Mouse (Mus musculus): ENCODE data around the gene Iqschfp.

GRCm38 (mm10) chr3:68630261-68630660 lies 738.2 kb downstream of the Iqschfp start:
- TF ChIP-seq CTCF (IDR thresholded peaks at IDR 0.05; ENCODE audit: borderline replicate concordance, extremely low read depth, insufficient read depth, insufficient read length) (no peak), POLR2A (IDR thresholded peaks at IDR 0.05; ENCODE audit: borderline replicate concordance, extremely low read depth, insufficient read depth, insufficient read length, poor library complexity, severe bottlenecking) (no peak)

All from brain, embryonic 14.5 days (tissue).